Mouse (Mus musculus): ENCODE data around the gene Psmb10. TPM values are rescaled to one million over a fixed set of nuclear protein-coding genes. Genes with fewer than 3 reads are reported as not detected.
A peak's percentile ranks its signal among the peaks of the same experiment; 100 is the strongest.

Gene Psmb10
- polyA plus RNA-seq, 1 experiment, result 137 TPM

DNA sequence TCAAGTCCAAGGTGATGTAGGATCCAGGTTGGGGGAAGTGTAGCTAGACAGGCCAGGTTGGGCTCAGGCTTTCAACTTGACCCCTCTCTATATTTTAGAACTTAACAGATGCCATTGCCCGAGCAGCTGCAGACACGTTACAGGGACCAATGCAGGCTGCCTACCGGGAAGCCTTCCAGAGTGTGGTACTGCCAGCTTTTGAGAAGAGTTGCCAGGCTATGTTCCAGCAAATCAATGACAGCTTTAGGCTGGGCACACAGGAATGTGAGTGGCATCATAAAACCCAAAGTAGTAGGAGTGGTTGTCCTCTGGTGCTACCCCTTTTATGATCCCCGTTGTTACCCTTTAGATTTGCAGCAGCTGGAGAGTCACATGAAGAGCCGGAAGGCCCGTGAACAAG, 47.4 kb downstream of the Psmb10 start:
- no peak for TF ChIP-seq CTCF (IDR thresholded peaks at IDR 0.05; ENCODE audit: extremely low read depth, insufficient read depth, low read length)
- TF ChIP-seq POLR2A (IDR thresholded peaks at IDR 0.05; ENCODE audit: extremely low read depth, insufficient read depth, low read length), result no peak
- H3K4me3 ChIP-seq (ENCODE audit: insufficient read depth, low read length), result no peak overlapping the region
- no peaks in the 10 kb centered on the region for H3K4me1 ChIP-seq (ENCODE audit: control insufficient read depth, insufficient read depth, low read length)
- 0 out of 2 replicates have a peak overlapping the region, but pooled peaks have one; percentile 35 for H3K27ac ChIP-seq (ENCODE audit: insufficient read depth, low read length)

DNA sequence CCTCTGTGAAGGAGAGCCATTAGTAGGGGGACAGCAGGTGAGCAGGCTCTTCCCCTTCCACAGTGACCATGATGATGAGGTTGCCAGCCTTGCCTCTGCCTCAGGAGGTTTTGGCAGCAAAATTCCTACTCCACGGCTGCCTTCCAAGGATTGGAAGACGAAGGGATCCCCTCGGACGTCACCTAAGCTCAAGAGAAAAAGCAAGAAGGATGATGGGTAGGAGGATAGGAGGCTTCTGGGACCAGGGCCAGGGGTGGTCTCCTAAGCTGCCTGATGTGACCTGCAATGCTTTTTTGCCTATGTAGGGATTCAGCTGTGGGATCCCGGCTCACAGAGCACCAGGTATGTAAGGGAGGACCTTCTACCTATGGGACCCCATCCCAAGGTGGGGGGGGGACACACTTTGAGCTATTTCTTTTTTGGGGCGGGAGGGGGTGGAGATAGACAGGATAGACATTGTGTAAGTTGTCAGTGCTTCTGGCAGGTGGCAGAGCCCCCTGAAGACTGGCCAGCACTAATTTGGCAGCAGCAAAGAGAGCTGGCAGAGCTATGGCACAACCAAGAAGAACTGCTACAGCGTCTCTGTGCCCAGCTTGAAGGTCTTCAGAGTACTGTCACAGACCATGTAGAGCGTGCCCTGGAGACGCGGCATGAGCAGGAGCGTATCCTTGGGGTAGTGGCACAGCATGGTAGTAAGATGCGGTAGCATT, 48.3 kb downstream of the Psmb10 start:
- Histone ChIP-seq H3K27ac (ENCODE audit: insufficient read depth, low read length) (no peak overlapping the region), H3K4me1 (ENCODE audit: control insufficient read depth, insufficient read depth, low read length) (no peaks in the 10 kb centered on the region), H3K4me3 (ENCODE audit: insufficient read depth, low read length) (no peak overlapping the region)
- no peak for TF ChIP-seq CTCF (IDR thresholded peaks at IDR 0.05; ENCODE audit: extremely low read depth, insufficient read depth, low read length)

Other genes starting within 250 kb of the Psmb10 start
- gene Acd, start 237.3 kb downstream of the Psmb10 start, polyA plus RNA-seq (2012; rRNA removed), result 49.4 and 52.3 TPM in 2 replicates
- 57.3 and 58.1 TPM in 2 replicates for gene Pard6a, start 237.3 kb downstream of the Psmb10 start, polyA plus RNA-seq (2012; rRNA removed)
- gene 4933405L10Rik, start 230.8 kb downstream of the Psmb10 start, polyA plus RNA-seq (2012; rRNA removed), result 0.38 and 0.52 TPM in 2 replicates
- 16.4 and 18.3 TPM in 2 replicates for gene Enkd1, start 230.2 kb downstream of the Psmb10 start, polyA plus RNA-seq (2012; rRNA removed)
- gene Gfod2, start 179.8 kb downstream of the Psmb10 start, polyA plus RNA-seq (2012; rRNA removed), result 15.6 and 17.8 TPM in 2 replicates
- gene Ranbp10, start 111.1 kb downstream of the Psmb10 start, polyA plus RNA-seq (2012; rRNA removed), result 24.6 and 25.7 TPM in 2 replicates
- gene Tsnaxip1, start 110.7 kb downstream of the Psmb10 start, polyA plus RNA-seq (2012; rRNA removed), result 0.11 and 0.31 TPM in 2 replicates
- 33.2 and 33.6 TPM in 2 replicates for gene Cenpt, start 85.2 kb downstream of the Psmb10 start, polyA plus RNA-seq (2012; rRNA removed)
- gene Thap11, start 83.3 kb downstream of the Psmb10 start, polyA plus RNA-seq (2012; rRNA removed), result 48.0 and 49.7 TPM in 2 replicates
- gene Nutf2, start 77.9 kb downstream of the Psmb10 start, polyA plus RNA-seq (2012; rRNA removed), result 85.1 and 86.1 TPM in 2 replicates
- 71.3 and 74.7 TPM in 2 replicates for gene Edc4, start 57.6 kb downstream of the Psmb10 start, polyA plus RNA-seq (2012; rRNA removed)
- gene Nrn1l, start 44.9 kb downstream of the Psmb10 start, polyA plus RNA-seq (2012; rRNA removed), result 7.9 and 8.5 TPM in 2 replicates
- gene Pskh1, start 38.0 kb downstream of the Psmb10 start, polyA plus RNA-seq (2012; rRNA removed), result 13.1 and 13.3 TPM in 2 replicates
- 3.4 and 3.6 TPM in 2 replicates for gene Ctrl, start 4.6 kb downstream of the Psmb10 start, polyA plus RNA-seq (2012; rRNA removed)
- 54.4 and 55.7 TPM in 2 replicates for gene Lcat, start 4.9 kb upstream of the Psmb10 start, polyA plus RNA-seq (2012; rRNA removed)
- 23.6 and 25.8 TPM in 2 replicates for gene Slc12a4, start 27.7 kb upstream of the Psmb10 start, polyA plus RNA-seq (2012; rRNA removed)
- not detected in 2 replicates for gene Dpep3, start 41.0 kb upstream of the Psmb10 start, polyA plus RNA-seq (2012; rRNA removed)
- gene Dus2, start 52.9 kb upstream of the Psmb10 start, polyA plus RNA-seq (2012; rRNA removed), result 25.1 and 27.4 TPM in 2 replicates
- gene Dpep2nb, start 67.5 kb upstream of the Psmb10 start, polyA plus RNA-seq (2012; rRNA removed), result 0.08 TPM in 1 of 2 replicates, not detected in the other
- gene Ddx28, start 73.4 kb upstream of the Psmb10 start, polyA plus RNA-seq (2012; rRNA removed), result 11.6 and 11.9 TPM in 2 replicates
- gene Nfatc3, start 120.4 kb upstream of the Psmb10 start, polyA plus RNA-seq (2012; rRNA removed), result 7.8 and 8.1 TPM in 2 replicates
- gene Esrp2, start 198.5 kb upstream of the Psmb10 start, polyA plus RNA-seq (2012; rRNA removed), result 0.06 and 0.13 TPM in 2 replicates
- gene Pla2g15, start 212.0 kb upstream of the Psmb10 start, polyA plus RNA-seq (2012; rRNA removed), result 19.6 and 19.9 TPM in 2 replicates
- gene Slc7a6, start 230.4 kb upstream of the Psmb10 start, polyA plus RNA-seq (2012; rRNA removed), result 30.4 and 33.3 TPM in 2 replicates

Measured in cortical plate, adult 2 months (tissue).